Mouse (Mus musculus): Measurements from ENCODE around the gene Dand5. TPM values are rescaled to one million over a fixed set of nuclear protein-coding genes. Genes with fewer than 3 reads are reported as not detected.
A peak's percentile ranks its signal among the peaks of the same experiment; 100 is the strongest.

Gene Dand5
- polyA plus RNA-seq, 1 experiment: 6.7 TPM

DNA sequence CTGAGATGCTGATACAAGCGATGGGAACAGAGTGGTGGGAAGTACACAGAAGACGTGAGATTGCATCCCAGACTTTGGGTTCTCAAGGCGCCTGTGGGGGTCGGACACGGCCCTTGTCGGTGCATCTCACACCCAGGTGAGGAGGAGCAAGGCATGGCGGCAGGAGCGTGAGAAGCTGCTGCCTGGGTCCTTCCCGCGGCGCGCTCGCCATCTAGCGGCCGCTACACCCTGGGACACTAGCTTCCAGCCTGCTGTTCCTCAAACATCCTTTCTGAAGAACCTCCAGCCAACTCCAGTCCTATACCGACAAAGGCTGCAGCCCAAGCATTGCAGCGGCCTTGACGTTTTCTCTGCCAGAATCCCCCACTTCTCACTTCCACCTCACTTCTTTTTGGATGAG, 1.0 kb upstream of the Dand5 start:
- H3K36me3 ChIP-seq (ENCODE audit: control insufficient read depth, insufficient read depth): no peaks in the 10 kb centered on the region
- H3K79me2 ChIP-seq (ENCODE audit: control insufficient read depth, insufficient read depth): no peaks in the 10 kb centered on the region
- H3K27me3 ChIP-seq (ENCODE audit: control insufficient read depth, insufficient read depth, insufficient read length): no peaks in the 10 kb centered on the region
- no peak overlapping the region for H3ac ChIP-seq (ENCODE audit: control insufficient read depth, insufficient read length)
- no peak overlapping the region for H3K4me3 ChIP-seq
- H3K4me2 ChIP-seq (ENCODE audit: low read depth): no peak overlapping the region
- peak; percentile 49 for TF ChIP-seq POLR2AphosphoS2 (IDR thresholded peaks at IDR 0.05; ENCODE audit: insufficient read length, low read depth)
- no peak for TF ChIP-seq TCF3 (IDR thresholded peaks at IDR 0.05; ENCODE audit: insufficient read length, low read depth)
- TF ChIP-seq REST (IDR thresholded peaks at IDR 0.05; ENCODE audit: insufficient read depth, insufficient read length): no peak

DNA sequence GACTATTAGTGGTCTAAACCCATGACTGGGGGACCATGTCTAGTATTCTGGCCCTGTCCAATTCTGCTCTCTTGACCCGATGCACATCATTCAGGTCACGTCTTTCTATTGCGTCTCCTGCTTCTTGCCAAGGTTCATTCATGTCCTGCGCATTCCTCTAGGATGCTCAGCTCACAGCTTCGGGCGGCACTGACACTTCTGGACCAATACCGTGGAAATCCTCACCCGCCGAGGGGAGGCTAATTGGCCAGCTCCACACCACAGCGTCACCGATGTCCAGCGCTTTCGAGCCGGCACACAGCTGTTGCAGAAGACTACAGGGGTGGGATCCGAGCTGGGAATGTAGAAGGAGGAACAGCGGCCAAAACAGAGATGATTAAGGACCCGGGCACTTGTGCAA, 6.5 kb downstream of the Dand5 start:
- H3K27me3 ChIP-seq (ENCODE audit: control insufficient read depth, insufficient read depth, insufficient read length): no peaks in the 10 kb centered on the region
- H3ac ChIP-seq (ENCODE audit: control insufficient read depth, insufficient read length): no peak overlapping the region
- no peaks in the 10 kb centered on the region for H3K36me3 ChIP-seq (ENCODE audit: control insufficient read depth, insufficient read depth)
- H3K4me2 ChIP-seq (ENCODE audit: low read depth): peak overlapping the region; percentile 67
- TF ChIP-seq REST (IDR thresholded peaks at IDR 0.05; ENCODE audit: insufficient read depth, insufficient read length): no peak
- peak in 1 of 3 experiments; percentile 31 for TF ChIP-seq MYOG (IDR thresholded peaks at IDR 0.05; ENCODE audit: control insufficient read depth in 1 of 3, insufficient read depth in 1 of 3, insufficient read length in 2 of 3, low read depth in 2 of 3)
- no peak for TF ChIP-seq POLR2AphosphoS2 (IDR thresholded peaks at IDR 0.05; ENCODE audit: insufficient read length, low read depth)
- no peaks in the 10 kb centered on the region for H3K79me2 ChIP-seq (ENCODE audit: control insufficient read depth, insufficient read depth)
- H3K4me3 ChIP-seq: no peak overlapping the region

DNA sequence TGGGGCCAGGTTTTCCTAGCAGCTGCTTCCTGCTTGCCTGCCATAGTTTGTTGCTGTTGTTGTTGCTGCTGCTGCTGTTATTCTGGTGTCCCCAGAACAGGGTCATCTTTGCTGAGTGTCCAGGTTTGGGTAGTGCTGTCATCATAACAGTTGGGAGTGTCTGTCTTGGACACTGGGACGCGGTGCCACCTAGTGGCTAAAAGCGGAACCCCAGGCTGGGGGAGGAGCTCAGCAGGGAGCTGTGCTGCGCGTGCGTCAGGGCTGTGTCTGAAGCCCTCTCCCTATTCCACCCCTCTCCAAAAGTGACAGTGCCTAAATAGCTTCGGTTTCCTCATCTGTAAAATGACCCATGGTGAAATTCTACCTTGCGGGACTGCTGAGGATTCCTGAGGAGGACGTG, 7.1 kb downstream of the Dand5 start:
- Histone ChIP-seq H3K36me3 (ENCODE audit: control insufficient read depth, insufficient read depth) (no peaks in the 10 kb centered on the region), H3K79me2 (ENCODE audit: control insufficient read depth, insufficient read depth) (no peaks in the 10 kb centered on the region), H3K4me2 (ENCODE audit: low read depth) (peak overlapping the region; percentile 67), H3ac (ENCODE audit: control insufficient read depth, insufficient read length) (no peak overlapping the region), H3K4me3 (no peak overlapping the region), H3K27me3 (ENCODE audit: control insufficient read depth, insufficient read depth, insufficient read length) (no peaks in the 10 kb centered on the region)
- no peak for TF ChIP-seq REST (IDR thresholded peaks at IDR 0.05; ENCODE audit: insufficient read depth, insufficient read length)
- peak in 1 of 3 experiments; percentile 65 for TF ChIP-seq MYOD1 (IDR thresholded peaks at IDR 0.05; ENCODE audit: control insufficient read depth in 1 of 3, insufficient read length in 2 of 3, low read depth in 2 of 3)
- no peak for TF ChIP-seq MAX (IDR thresholded peaks at IDR 0.05; ENCODE audit: low read depth)
- TF ChIP-seq CEBPB (IDR thresholded peaks at IDR 0.05; ENCODE audit: insufficient read depth, poor library complexity, severe bottlenecking): no peak
- TF ChIP-seq POLR2AphosphoS2 (IDR thresholded peaks at IDR 0.05; ENCODE audit: insufficient read length, low read depth): peak; percentile 48
- TF ChIP-seq POLR2A (IDR thresholded peaks at IDR 0.05; ENCODE audit: insufficient read length, low read depth): no peak
- no peak for TF ChIP-seq USF1 (IDR thresholded peaks at IDR 0.05; ENCODE audit: low read depth)
- no peak for TF ChIP-seq TCF12 (IDR thresholded peaks at IDR 0.05; ENCODE audit: insufficient read depth, poor library complexity, severe bottlenecking)
- TF ChIP-seq E2F4 (IDR thresholded peaks at IDR 0.05; ENCODE audit: insufficient read depth): no peak
- no peak for TF ChIP-seq TCF3 (IDR thresholded peaks at IDR 0.05; ENCODE audit: insufficient read length, low read depth)
- TF ChIP-seq MYOG (IDR thresholded peaks at IDR 0.05; ENCODE audit: control insufficient read depth in 1 of 3, insufficient read depth in 1 of 3, insufficient read length in 2 of 3, low read depth in 2 of 3): no peak
- TF ChIP-seq SRF (IDR thresholded peaks at IDR 0.05; ENCODE audit: control insufficient read depth, insufficient read length, low read depth): no peak

DNA sequence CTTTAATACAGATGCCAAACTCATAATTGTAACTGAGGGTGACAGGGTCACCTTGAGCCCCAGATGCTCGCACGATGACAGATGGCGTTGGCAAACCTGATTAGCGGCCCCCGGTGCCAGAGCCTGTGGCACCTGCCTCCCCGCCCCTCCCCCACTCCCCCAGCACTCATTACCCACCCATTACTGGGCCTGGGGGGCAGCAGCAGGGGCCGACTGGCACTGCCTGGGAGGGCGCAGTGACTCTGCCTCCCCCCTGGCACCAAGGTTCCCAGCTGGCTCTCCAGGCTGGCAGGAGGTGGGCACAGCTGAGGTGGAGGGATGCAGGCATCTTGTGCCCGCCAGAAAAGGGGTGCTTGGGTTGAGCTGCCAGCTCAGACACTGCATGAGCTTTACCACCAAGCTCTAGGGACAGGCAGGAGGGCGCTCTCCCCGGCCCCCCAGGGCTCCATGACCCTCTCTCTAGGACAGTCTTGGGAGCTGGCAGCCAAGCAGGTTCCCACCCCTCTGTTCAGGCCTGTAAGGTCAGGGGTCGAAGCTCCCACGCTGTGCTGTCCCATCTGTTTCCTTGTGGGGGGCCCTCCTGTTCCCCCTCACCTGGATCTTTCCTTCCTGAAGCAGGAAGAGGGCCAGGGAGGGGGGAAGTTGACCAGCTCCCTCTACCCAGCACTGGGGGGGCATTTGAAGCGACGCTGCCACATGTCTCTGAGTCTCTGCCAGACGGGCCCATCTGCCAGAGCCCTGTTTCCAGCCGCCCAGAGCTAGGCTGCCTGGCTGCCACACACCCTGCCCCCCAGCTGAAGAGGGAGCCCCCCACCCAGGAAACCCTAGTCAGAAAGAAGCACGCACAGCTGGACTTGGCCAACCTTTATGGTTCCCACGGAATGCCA, 7.8 kb downstream of the Dand5 start:
- Histone ChIP-seq H3ac (ENCODE audit: control insufficient read depth, insufficient read length) (no peak overlapping the region), H3K27me3 (ENCODE audit: control insufficient read depth, insufficient read depth, insufficient read length) (no peaks in the 10 kb centered on the region), H3K4me3 (no peak overlapping the region), H3K79me2 (ENCODE audit: control insufficient read depth, insufficient read depth) (no peaks in the 10 kb centered on the region), H3K36me3 (ENCODE audit: control insufficient read depth, insufficient read depth) (no peaks in the 10 kb centered on the region), H3K4me2 (ENCODE audit: low read depth) (peak overlapping the region; percentile 67)
- no peak for TF ChIP-seq TCF3 (IDR thresholded peaks at IDR 0.05; ENCODE audit: insufficient read length, low read depth)
- peak in 1 of 3 experiments; percentile 7 for TF ChIP-seq MYOG (IDR thresholded peaks at IDR 0.05; ENCODE audit: control insufficient read depth in 1 of 3, insufficient read depth in 1 of 3, insufficient read length in 2 of 3, low read depth in 2 of 3)

DNA sequence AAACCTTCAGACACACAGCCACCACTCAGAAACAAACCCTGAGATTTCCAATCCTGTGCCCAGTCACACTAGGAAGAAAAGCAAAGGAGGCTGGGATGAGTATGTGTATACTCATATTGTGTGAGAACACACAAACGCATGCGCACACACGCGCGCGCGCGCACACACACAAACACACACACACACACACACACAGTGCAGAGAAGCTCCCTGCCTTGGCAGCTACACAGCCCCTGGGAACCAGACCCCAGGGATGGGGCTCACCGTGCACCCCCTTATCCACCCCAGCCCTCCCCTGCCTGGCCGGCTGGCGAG, 8.4 kb downstream of the Dand5 start:
- no peaks in the 10 kb centered on the region for H3K36me3 ChIP-seq (ENCODE audit: control insufficient read depth, insufficient read depth)
- no peak overlapping the region for H3ac ChIP-seq (ENCODE audit: control insufficient read depth, insufficient read length)
- TF ChIP-seq USF1 (IDR thresholded peaks at IDR 0.05; ENCODE audit: low read depth) (no peak), CEBPB (IDR thresholded peaks at IDR 0.05; ENCODE audit: insufficient read depth, poor library complexity, severe bottlenecking) (no peak), POLR2AphosphoS2 (IDR thresholded peaks at IDR 0.05; ENCODE audit: insufficient read length, low read depth) (no peak), REST (IDR thresholded peaks at IDR 0.05; ENCODE audit: insufficient read depth, insufficient read length) (no peak), SRF (IDR thresholded peaks at IDR 0.05; ENCODE audit: control insufficient read depth, insufficient read length, low read depth) (no peak), TCF3 (IDR thresholded peaks at IDR 0.05; ENCODE audit: insufficient read length, low read depth) (no peak), MAX (IDR thresholded peaks at IDR 0.05; ENCODE audit: low read depth) (no peak), MYOD1 (IDR thresholded peaks at IDR 0.05; ENCODE audit: control insufficient read depth in 1 of 3, insufficient read length in 2 of 3, low read depth in 2 of 3) (no peak), TCF12 (IDR thresholded peaks at IDR 0.05; ENCODE audit: insufficient read depth, poor library complexity, severe bottlenecking) (no peak), MYOG (IDR thresholded peaks at IDR 0.05; ENCODE audit: control insufficient read depth in 1 of 3, insufficient read depth in 1 of 3, insufficient read length in 2 of 3, low read depth in 2 of 3) (no peak), E2F4 (IDR thresholded peaks at IDR 0.05; ENCODE audit: insufficient read depth) (no peak), POLR2A (IDR thresholded peaks at IDR 0.05; ENCODE audit: insufficient read length, low read depth) (no peak)
- H3K27me3 ChIP-seq (ENCODE audit: control insufficient read depth, insufficient read depth, insufficient read length): no peaks in the 10 kb centered on the region
- no peak overlapping the region for H3K4me2 ChIP-seq (ENCODE audit: low read depth)
- no peaks in the 10 kb centered on the region for H3K79me2 ChIP-seq (ENCODE audit: control insufficient read depth, insufficient read depth)
- H3K4me3 ChIP-seq: no peak overlapping the region
